Mouse (Mus musculus) kidney, adult 2 months (tissue): ENCODE measurements around the gene Tas2r119.

Experiments used
- CTCF ChIP-seq: fragments of 200-500 bp; conservative IDR thresholded peaks from 2 replicates; pipeline ENCODE4 v1.5.1; 2011; ENCODE audit warnings: low read depth, mild to moderate bottlenecking, control low read depth, low read length, moderate library complexity, mixed read lengths; ENCODE audit not compliant: insufficient read depth, insufficient read length
- POLR2A ChIP-seq: fragments of 200-500 bp; IDR thresholded peaks from one replicate; pipeline ENCODE4 v1.6.1; 2011; ENCODE audit warnings: low read depth, low read length, control low read depth

GRCm38 (mm10) chr15:32189879-32190278, 12.8 kb downstream of the Tas2r119 start:
- no peak for TF ChIP-seq POLR2A
- no peak for TF ChIP-seq CTCF
